Mouse (Mus musculus) heart, embryonic 15.5 days (tissue): ENCODE data around the gene Med13l. TPM values are rescaled to one million over a fixed set of nuclear protein-coding genes. Genes with fewer than 3 reads are reported as not detected.

Source experiments
- ATAC-seq: fragments of 200-750 bp; cut with Nextera tagmentation; replicated peaks from 2 replicates; pipeline ENCODE4 v1.8.0; 2017; ENCODE audit warnings: low read depth, moderate TSS enrichment; ENCODE audit not compliant: insufficient number of reproducible peaks, insufficient read depth, low FRiP score
- H3K27ac ChIP-seq: fragments of 300-500 bp; sonication (generic); 2 replicates; pipeline ENCODE4 v1.5.1; 2015; ENCODE audit warnings: mild to moderate bottlenecking, inconsistent platforms
- H3K27me3 ChIP-seq: fragments of 300-500 bp; sonication (generic); 2 replicates; pipeline ENCODE4 v1.6.1; 2015; ENCODE audit warnings: inconsistent platforms
- H3K36me3 ChIP-seq: fragments of 300-500 bp; sonication (generic); 2 replicates; pipeline ENCODE4 v1.6.1; 2015; ENCODE audit warnings: mild to moderate bottlenecking, inconsistent platforms
- H3K4me1 ChIP-seq: fragments of 300-500 bp; sonication (generic); replicated peaks from 2 replicates; pipeline ENCODE4 v1.6.1; 2015; ENCODE audit warnings: inconsistent platforms
- H3K4me2 ChIP-seq: fragments of 300-500 bp; sonication (generic); 2 replicates; pipeline ENCODE4 v1.6.1; 2015; ENCODE audit warnings: inconsistent platforms, mild to moderate bottlenecking, moderate library complexity
- H3K4me3 ChIP-seq: fragments of 300-500 bp; sonication (generic); 2 replicates; pipeline ENCODE4 v1.5.1; 2015; ENCODE audit warnings: mild to moderate bottlenecking, inconsistent platforms
- H3K9ac ChIP-seq: fragments of 300-500 bp; sonication (generic); 2 replicates; pipeline ENCODE4 v1.6.1; 2015; ENCODE audit warnings: mild to moderate bottlenecking, inconsistent platforms
- H3K9me3 ChIP-seq: fragments of 300-500 bp; sonication (generic); replicated peaks from 2 replicates; pipeline ENCODE4 v1.6.1; 2016; ENCODE audit warnings: inconsistent platforms
- WGBS: fragments of 180-500 bp; shearing (Covaris S2); methylation state at CpG from one replicate; pipeline ENCODE4 v1.1.7; 2015; ENCODE audit warnings: mixed read lengths; 5-methylcytosine and 5-hydroxymethylcytosine counted together
- polyA plus RNA-seq: library from polyadenylated mRNA; unstranded; fragments of >200 nt; fragmentation: Nextera tagmentation; extraction: Ambion mirVana; gene quantifications from 2 replicates; pipeline ENCODE4 v1.2.1, GENCODE M21; 2015

Gene Med13l
- polyA plus RNA-seq, 1 experiment from 2014 or later, result 6.1 TPM

- Histone ChIP-seq H3K9ac (no peak overlapping the region), H3K27me3 (no peaks in the 10 kb centered on the region), H3K27ac (no peak overlapping the region), H3K4me3 (no peak overlapping the region), H3K4me1 (peaks cover 28% of the 10 kb centered on the region), H3K9me3 (no peaks in the 10 kb centered on the region), H3K36me3 (no peaks in the 10 kb centered on the region), H3K4me2 (no peak overlapping the region)
- WGBS, result 40% methylated on average over 3 of the region's 3 CpGs
- no peak; the same call in 1 of the 2 replicates for ATAC-seq
Observed at GRCm38 (mm10) chr5:118574236-118574635, 13.8 kb downstream of the Med13l start.

GRCm38 (mm10) chr5:118574997-118575396 is 14.5 kb downstream of the Med13l start:
- no peak overlapping the region for H3K4me2 ChIP-seq
- no peak overlapping the region for H3K9ac ChIP-seq
- H3K4me1 ChIP-seq, result peaks cover 24% of the 10 kb centered on the region
- no peaks in the 10 kb centered on the region for H3K9me3 ChIP-seq
- 73% methylated on average over 7 of the region's 7 CpGs for WGBS
- H3K27ac ChIP-seq, result no peak overlapping the region
- H3K27me3 ChIP-seq, result no peaks in the 10 kb centered on the region
- no peak overlapping the region for H3K4me3 ChIP-seq
- no peaks in the 10 kb centered on the region for H3K36me3 ChIP-seq
- ATAC-seq, result no peak

- ATAC-seq, result no peak
- no peaks in the 10 kb centered on the region for H3K9me3 ChIP-seq
- no peaks in the 10 kb centered on the region for H3K36me3 ChIP-seq
- no peak overlapping the region for H3K4me2 ChIP-seq
- H3K4me3 ChIP-seq, result no peak overlapping the region
- WGBS, result 85% methylated on average over 6 of the region's 6 CpGs
- no peak overlapping the region for H3K9ac ChIP-seq
- H3K4me1 ChIP-seq, result peaks cover 18% of the 10 kb centered on the region
- H3K27ac ChIP-seq, result no peak overlapping the region
- no peaks in the 10 kb centered on the region for H3K27me3 ChIP-seq
Observed at GRCm38 (mm10) chr5:118575909-118576308, 15.4 kb downstream of the Med13l start.

- WGBS, result 70% methylated on average over 3 of the region's 3 CpGs
- Histone ChIP-seq H3K9ac (no peak overlapping the region), H3K9me3 (no peaks in the 10 kb centered on the region), H3K27me3 (no peaks in the 10 kb centered on the region), H3K4me1 (peaks cover 15% of the 10 kb centered on the region), H3K36me3 (no peaks in the 10 kb centered on the region), H3K27ac (no peak overlapping the region), H3K4me2 (no peak overlapping the region), H3K4me3 (no peak overlapping the region)
- no peak for ATAC-seq
Observed at GRCm38 (mm10) chr5:118576731-118577130, 16.3 kb downstream of the Med13l start.

GRCm38 (mm10) chr5:118585355-118585754 is 24.9 kb downstream of the Med13l start:
- Histone ChIP-seq H3K36me3 (no peaks in the 10 kb centered on the region), H3K4me2 (no peak overlapping the region), H3K27me3 (no peaks in the 10 kb centered on the region), H3K27ac (no peak overlapping the region), H3K4me3 (no peak overlapping the region), H3K9me3 (no peaks in the 10 kb centered on the region), H3K4me1 (peaks cover 33% of the 10 kb centered on the region), H3K9ac (no peak overlapping the region)
- no peak for ATAC-seq
- WGBS, result 80% methylated on average over 4 of the region's 4 CpGs

- no peak overlapping the region for H3K9ac ChIP-seq
- H3K9me3 ChIP-seq, result no peaks in the 10 kb centered on the region
- WGBS, result 33% methylated on average over 6 of the region's 6 CpGs
- no peak overlapping the region for H3K4me3 ChIP-seq
- peaks cover 45% of the 10 kb centered on the region for H3K4me1 ChIP-seq
- no peaks in the 10 kb centered on the region for H3K36me3 ChIP-seq
- no peaks in the 10 kb centered on the region for H3K27me3 ChIP-seq
- H3K27ac ChIP-seq, result no peak overlapping the region
- H3K4me2 ChIP-seq, result no peak overlapping the region
- no peak for ATAC-seq
Observed at GRCm38 (mm10) chr5:118586560-118586959, 26.1 kb downstream of the Med13l start.

GRCm38 (mm10) chr5:118588381-118588925 is 28.0 kb downstream of the Med13l start:
- Histone ChIP-seq H3K9ac (no peak overlapping the region), H3K4me2 (no peak overlapping the region), H3K27me3 (no peaks in the 10 kb centered on the region), H3K9me3 (no peaks in the 10 kb centered on the region), H3K36me3 (no peaks in the 10 kb centered on the region), H3K4me1 (peaks cover 54% of the 10 kb centered on the region), H3K27ac (no peak overlapping the region), H3K4me3 (no peak overlapping the region)
- WGBS, result 72% methylated on average over 6 of the region's 6 CpGs
- ATAC-seq, result no peak

- H3K9ac ChIP-seq, result no peak overlapping the region
- no peaks in the 10 kb centered on the region for H3K36me3 ChIP-seq
- ATAC-seq, result no peak
- WGBS, result 75% methylated on average over 11 of the region's 11 CpGs
- H3K27me3 ChIP-seq, result no peaks in the 10 kb centered on the region
- H3K9me3 ChIP-seq, result no peaks in the 10 kb centered on the region
- no peak overlapping the region for H3K4me2 ChIP-seq
- H3K4me3 ChIP-seq, result no peak overlapping the region
- H3K27ac ChIP-seq, result no peak overlapping the region
- peaks cover 54% of the 10 kb centered on the region for H3K4me1 ChIP-seq
Observed at GRCm38 (mm10) chr5:118589186-118589892, 28.9 kb downstream of the Med13l start.

GRCm38 (mm10) chr5:118590868-118591267 is 30.4 kb downstream of the Med13l start:
- no peaks in the 10 kb centered on the region for H3K36me3 ChIP-seq
- no peak overlapping the region for H3K27ac ChIP-seq
- no peak overlapping the region for H3K4me2 ChIP-seq
- no peaks in the 10 kb centered on the region for H3K27me3 ChIP-seq
- WGBS, result 49% methylated on average over 6 of the region's 6 CpGs
- no peak overlapping the region for H3K4me3 ChIP-seq
- H3K9ac ChIP-seq, result no peak overlapping the region
- H3K9me3 ChIP-seq, result no peaks in the 10 kb centered on the region
- H3K4me1 ChIP-seq, result peaks cover 54% of the 10 kb centered on the region
- ATAC-seq, result no peak

- Histone ChIP-seq H3K9ac (no peak overlapping the region), H3K36me3 (no peaks in the 10 kb centered on the region), H3K27me3 (no peaks in the 10 kb centered on the region), H3K4me3 (no peak overlapping the region), H3K4me1 (peaks cover 57% of the 10 kb centered on the region), H3K9me3 (no peaks in the 10 kb centered on the region), H3K4me2 (peak overlapping the region; percentile 9; the same call in 1 of the 2 replicates), H3K27ac (0 out of 2 replicates have a peak overlapping the region, but pooled peaks have one; percentile 1)
- WGBS, result 36% methylated on average over 11 of the region's 11 CpGs
- 0 out of 2 replicates have a peak, but pooled peaks have one; percentile 33 for ATAC-seq
Observed at GRCm38 (mm10) chr5:118591826-118592499, 31.5 kb downstream of the Med13l start.

GRCm38 (mm10) chr5:118594470-118595236 is 34.2 kb downstream of the Med13l start:
- H3K36me3 ChIP-seq, result no peaks in the 10 kb centered on the region
- H3K9ac ChIP-seq, result no peak overlapping the region
- 63% methylated on average over 14 of the region's 14 CpGs for WGBS
- no peaks in the 10 kb centered on the region for H3K27me3 ChIP-seq
- H3K27ac ChIP-seq, result no peak overlapping the region
- H3K4me2 ChIP-seq, result no peak overlapping the region
- ATAC-seq, result no peak
- H3K4me1 ChIP-seq, result peaks cover 51% of the 10 kb centered on the region
- H3K9me3 ChIP-seq, result no peaks in the 10 kb centered on the region
- H3K4me3 ChIP-seq, result no peak overlapping the region
